ENCODE assay signal across 24 mouse cellular contexts in the genomic region with DNA sequence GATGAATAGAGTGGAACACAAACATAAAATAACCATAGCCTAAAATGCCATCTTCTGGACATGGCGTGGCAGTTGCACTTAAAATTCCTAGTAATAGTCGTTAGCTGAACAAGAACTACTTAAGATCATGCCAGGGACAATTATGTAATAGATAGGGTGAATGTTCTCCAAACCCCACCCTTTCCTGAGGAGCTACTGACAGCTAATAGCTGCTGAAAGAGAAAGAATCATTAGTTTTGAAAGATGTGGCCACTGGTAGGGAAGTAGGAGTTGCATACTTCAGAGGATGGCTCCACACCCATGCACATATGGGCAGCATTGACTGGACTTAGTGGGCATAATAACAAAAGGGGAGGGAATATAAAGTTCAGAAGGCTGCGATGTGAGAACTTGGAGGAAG. TPM values are rescaled to one million over a fixed set of nuclear protein-coding genes. Genes with fewer than 3 reads are reported as not detected.
DNase-seq lines count a peak whose midpoint lies in the region; ATAC-seq lines count a peak whose summit lies in the region.
"Had no signal": no experiment of that assay in that cellular context is flagged by ENCODE, and none has a peak within 500 bp of the region (broad histone marks: within the 10 kb centered on the region; RNA-seq: fewer than 3 reads in every experiment).

No protein-coding gene starts in this region.

- peaks cover 6% of the 10 kb centered on the region; the same call in 1 of the 2 replicates for H3K36me3 ChIP-seq in heart, embryonic 10.5 days
- H3K36me3 ChIP-seq: embryonic facial prominence, embryonic 15.5 days; forebrain, embryonic 10.5 days; hindbrain, embryonic 12.5 days had no signal

- peak; percentile 88 for ATAC-seq in megakaryocyte, adult 5-6 weeks (ENCODE audit: poor library complexity, severe bottlenecking)
- ATAC-seq: activated CD4-positive, CD25-positive, alpha-beta regulatory T cell, adult 4 months; forebrain, embryonic 14.5 days; hindbrain, embryonic 16.5 days; Patski had no signal

- peaks cover 8% of the 10 kb centered on the region for H3K4me1 ChIP-seq in heart, embryonic 10.5 days
- H3K4me1 ChIP-seq: embryonic facial prominence, embryonic 15.5 days; hindbrain, embryonic 12.5 days had no signal

- WGBS in heart, embryonic 10.5 days = 78% methylated on average over 3 of the region's 3 CpGs

- no peak overlapping the region for H3K4me3 ChIP-seq in heart, embryonic 10.5 days
- H3K4me3 ChIP-seq: embryonic facial prominence, embryonic 15.5 days; erythroblast, embryonic 14.5 days; forebrain, embryonic 10.5 days; gastrocnemius, adult 2 months; heart, adult 2 months; hindbrain, embryonic 12.5 days had no signal

- H3K9me3 ChIP-seq in heart, embryonic 10.5 days = no peaks in the 10 kb centered on the region
- H3K9me3 ChIP-seq: embryonic facial prominence, embryonic 15.5 days; forebrain, embryonic 10.5 days; hindbrain, embryonic 12.5 days had no signal

- no peaks in the 10 kb centered on the region for H3K27me3 ChIP-seq in heart, embryonic 10.5 days (ENCODE audit: insufficient read depth, poor library complexity, severe bottlenecking)
- H3K27me3 ChIP-seq: embryonic facial prominence, embryonic 15.5 days; hindbrain, embryonic 12.5 days; Patski had no signal

- no peak overlapping the region for H3K27ac ChIP-seq in heart, embryonic 10.5 days
- H3K27ac ChIP-seq: embryonic facial prominence, embryonic 15.5 days; forebrain, embryonic 10.5 days; gastrocnemius, adult 2 months; heart, adult 2 months; hindbrain, embryonic 12.5 days had no signal

- DNase-seq in heart, adult 11 months = peak; percentile 94
- no peak for DNase-seq in heart, embryonic 10.5 days (ENCODE audit: low spot score)
- peak; percentile 66 for DNase-seq in lung, postnatal 25 days (ENCODE audit: low spot score)
- no peak for DNase-seq in lung, postnatal 4 days
- no peak for DNase-seq in kidney, adult 11 months
- no peak for DNase-seq in urinary bladder, postnatal 25 days (ENCODE audit: low spot score)
- DNase-seq: adrenal gland, postnatal 14 days; cerebellum, adult 18-20 months; cerebellum, postnatal 10 days; embryo, embryonic 11 days; gastrocnemius, adult 2 months; gastrocnemius, postnatal 36 days; heart, adult 2 months; heart, postnatal 10 days; heart, postnatal 4 days had no signal

RNA-seq across cellular contexts. Expression of gene Klhl6, which starts 19.9 kb away (rescaled TPM):
- polyA plus RNA-seq in heart, embryonic 10.5 days (2016; fragmentation: Nextera tagmentation; extraction: Ambion mirVana) = 27.4 and 36.5 TPM in 2 replicates
- total RNA-seq in megakaryocyte, adult 5-6 weeks (2015) = 68.4 and 71.2 TPM in 2 replicates
- 106 and 107 TPM in 2 replicates for total RNA-seq in megakaryocyte, adult 5-6 weeks (2017)
- polyA plus RNA-seq: erythroblast, embryonic 14.5 days had no signal

Comparison
In these comparisons a context has a peak if more than half of its experiments do, and no peak if none do; other contexts are left out.
1. DNase-seq: peak in heart, adult 11 months (single experiment) and lung, postnatal 25 days (single experiment); none in heart, embryonic 10.5 days (single experiment), lung, postnatal 4 days (0 of 2), kidney, adult 11 months (single experiment) and urinary bladder, postnatal 25 days (single experiment).